ENCODE assay signal across 12 mouse cellular contexts in genomic region chr19:15583106-15583781, GRCm38 (mm10).
"Had no signal": no experiment of that assay in that cellular context is flagged by ENCODE, and none has a peak within 500 bp of the region (broad histone marks: within the 10 kb centered on the region; RNA-seq: fewer than 3 reads in every experiment).

No protein-coding gene starts in this region.

- H3K27ac ChIP-seq: limb, embryonic 15.5 days; liver, embryonic 12.5 days; neural tube, embryonic 12.5 days; stomach, embryonic 15.5 days had no signal

- H3K4me3 ChIP-seq: limb, embryonic 15.5 days; liver, embryonic 12.5 days; megakaryocyte, embryonic 14.5 days; neural tube, embryonic 12.5 days; stomach, embryonic 15.5 days had no signal

- ATAC-seq: liver, embryonic 12.5 days had no signal

- H3K4me2 ChIP-seq: limb, embryonic 15.5 days; liver, embryonic 12.5 days; lung, embryonic 14.5 days; stomach, embryonic 15.5 days had no signal

- H3K27me3 ChIP-seq: limb, embryonic 15.5 days; liver, embryonic 12.5 days; megakaryocyte, embryonic 14.5 days; neural tube, embryonic 12.5 days; stomach, embryonic 15.5 days had no signal

- H3K4me1 ChIP-seq: limb, embryonic 15.5 days; megakaryocyte, embryonic 14.5 days; stomach, embryonic 15.5 days had no signal

- H3K36me3 ChIP-seq: limb, embryonic 15.5 days; liver, embryonic 12.5 days; neural tube, embryonic 12.5 days; stomach, embryonic 15.5 days had no signal

- H3K9ac ChIP-seq: limb, embryonic 15.5 days; liver, embryonic 12.5 days; lung, embryonic 14.5 days; neural tube, embryonic 12.5 days; stomach, embryonic 15.5 days had no signal

- H3K9me3 ChIP-seq: limb, embryonic 15.5 days; liver, embryonic 12.5 days; stomach, embryonic 15.5 days had no signal

- DNase-seq: kidney, adult 2 months; kidney, postnatal 25 days; lung, embryonic 14.5 days; lung, postnatal 10 days; lung, postnatal 4 days; right cerebral cortex, postnatal 14 days; thymus, postnatal 4 days had no signal
